Mouse (Mus musculus): ENCODE data around the gene Psmd3.

- no peak for TF ChIP-seq GATA1 (IDR thresholded peaks at IDR 0.05; ENCODE audit: borderline replicate concordance, low read length)
- TF ChIP-seq FLI1 (IDR thresholded peaks at IDR 0.05; ENCODE audit: low read length) = no peak
Observed at GRCm38 (mm10) chr11:98744456-98745019, 62.2 kb downstream of the Psmd3 start.
